Mouse (Mus musculus): ENCODE data around the gene Pak1.

The Pak1 gene

GRCm38 (mm10) chr7:97850331-97850730 is 62.0 kb downstream of the Pak1 start:
- DNase-seq, result no peak

DNA sequence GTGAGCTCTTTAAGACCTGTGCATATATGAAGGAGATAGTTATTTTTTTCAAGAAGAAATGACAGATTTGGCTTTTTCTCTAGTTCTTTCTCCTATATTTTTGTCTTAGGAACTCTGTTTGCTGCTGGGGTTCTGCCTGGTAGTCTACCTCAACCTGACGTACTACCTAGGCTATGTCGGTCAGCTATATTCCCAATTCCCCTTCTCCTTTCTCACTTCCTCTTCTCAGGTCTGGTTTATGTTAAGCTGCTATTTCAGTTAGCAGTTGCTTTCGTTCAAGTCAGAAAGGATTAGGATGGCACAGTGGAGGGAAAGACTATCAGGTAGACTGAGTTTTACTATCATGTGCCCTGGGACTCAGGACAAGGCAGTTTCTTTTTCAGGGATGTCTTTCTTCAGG is 75.2 kb downstream of the Pak1 start:
- DNase-seq, result no peak

DNA sequence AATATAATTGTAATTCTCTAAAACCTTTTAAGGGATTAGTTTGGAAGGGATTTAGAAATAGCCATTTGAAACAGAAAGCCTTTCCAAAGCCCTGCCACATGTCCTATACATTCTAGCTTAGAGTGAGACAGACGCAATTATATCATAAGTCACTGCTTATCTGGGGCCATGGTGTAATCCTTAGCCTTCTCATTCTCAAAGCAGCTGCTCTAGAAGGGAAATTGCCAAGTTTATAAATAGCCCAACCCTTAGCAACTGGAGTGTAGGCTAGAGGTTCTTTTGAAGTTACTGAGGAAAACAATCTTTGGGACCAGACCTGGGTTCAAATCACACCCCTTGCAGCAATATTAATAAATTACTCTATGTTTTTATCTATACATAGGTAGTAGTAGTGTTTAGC is 76.2 kb downstream of the Pak1 start:
- DNase-seq, result no peak

DNA sequence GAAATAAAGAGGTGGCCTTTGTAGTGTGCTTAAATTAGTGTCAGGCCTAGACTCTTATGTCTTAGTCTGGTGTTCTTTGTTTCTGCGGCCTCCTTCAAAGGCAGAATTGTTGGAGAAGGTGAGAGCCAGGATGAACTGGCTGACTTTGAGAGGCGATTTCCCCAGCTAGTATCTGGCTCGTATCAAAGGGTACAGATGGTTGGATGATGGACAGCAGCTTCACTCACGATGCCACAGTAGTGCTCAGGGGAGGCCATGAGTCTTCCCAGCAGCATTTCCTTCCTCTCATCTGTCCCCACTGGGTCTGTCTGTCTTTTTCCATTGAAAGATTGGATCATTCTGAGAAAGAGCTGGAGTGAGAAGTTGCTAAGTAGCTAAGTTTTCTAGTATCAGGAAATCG is 79.5 kb downstream of the Pak1 start:
- DNase-seq, result no peak

DNA sequence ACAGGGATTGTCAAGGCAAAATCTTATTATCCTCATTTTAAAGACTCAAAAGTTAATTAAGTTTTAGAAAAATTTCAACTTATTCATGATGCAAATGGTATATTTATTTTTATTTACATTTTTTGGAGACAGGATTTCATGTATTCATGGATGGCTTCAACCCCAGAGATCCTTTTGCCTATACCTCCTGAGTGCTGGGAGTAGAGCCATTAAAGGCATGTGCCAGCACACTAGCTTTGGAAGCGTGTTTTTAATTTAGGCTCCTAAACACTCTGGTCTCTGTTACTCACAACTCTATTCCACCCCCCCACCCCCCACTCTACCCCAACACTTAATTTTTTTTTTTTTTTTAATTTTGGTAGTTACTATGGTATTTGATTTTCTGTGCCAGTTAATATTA is 80.4 kb downstream of the Pak1 start:
- no peak for DNase-seq

DNA sequence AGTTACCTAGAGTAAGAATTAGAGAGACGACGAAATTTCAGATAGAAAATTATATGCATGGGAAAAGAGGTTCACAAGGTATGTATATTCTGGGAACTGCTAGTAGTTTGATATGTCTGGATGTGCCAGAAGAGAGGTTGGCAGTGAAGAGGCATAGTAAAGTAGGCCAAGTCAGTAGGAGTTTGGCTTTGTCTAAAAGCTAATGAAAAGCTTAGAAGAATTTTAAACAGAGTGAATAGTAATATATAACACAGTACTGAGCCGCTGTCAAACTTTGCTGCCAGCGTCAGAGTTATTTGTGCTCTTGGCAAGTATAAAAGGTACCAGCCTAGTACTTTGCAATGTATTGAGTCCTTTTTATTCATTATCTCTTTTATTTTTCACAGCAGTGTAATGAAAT is 84.1 kb downstream of the Pak1 start:
- no peak for DNase-seq

- no peak for DNase-seq
Measured at GRCm38 (mm10) chr7:97873317-97873716, 85.0 kb downstream of the Pak1 start.

DNA sequence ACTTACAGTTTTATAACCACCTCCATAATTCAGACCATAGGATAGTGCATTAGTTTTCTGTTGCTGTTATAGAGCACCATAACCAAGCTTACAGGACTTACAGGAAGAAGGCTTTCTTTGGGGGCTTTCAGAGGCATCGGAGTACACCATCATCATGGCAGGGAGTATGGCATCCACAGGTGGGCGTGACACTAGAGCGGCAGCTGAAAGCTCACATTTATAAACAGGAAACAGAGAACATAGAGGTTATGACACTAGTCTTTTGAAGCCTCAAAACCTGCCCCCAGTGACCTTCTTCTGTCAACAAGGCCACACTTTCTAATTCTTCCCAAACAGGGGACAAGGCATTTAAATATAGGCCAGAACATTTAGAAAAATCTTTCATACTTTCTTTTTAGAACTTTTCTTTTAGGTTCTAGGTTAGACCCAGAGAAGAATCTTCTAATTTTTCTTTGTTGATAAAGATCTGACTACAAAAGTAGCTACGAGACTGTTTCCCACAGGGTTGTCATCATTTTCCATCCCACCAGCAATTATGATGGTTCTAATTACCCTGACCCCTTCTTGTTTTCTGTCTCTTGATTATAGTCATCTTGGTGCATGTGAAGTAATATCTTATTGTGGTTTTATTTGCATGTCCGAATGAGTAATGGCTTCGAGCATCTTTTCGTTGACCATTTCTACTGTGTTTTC is 89.7 kb downstream of the Pak1 start:
- no peak for DNase-seq

GRCm38 (mm10) chr7:97911646-97912045 is 123.3 kb downstream of the Pak1 start:
- DNase-seq, result no peak

DNA sequence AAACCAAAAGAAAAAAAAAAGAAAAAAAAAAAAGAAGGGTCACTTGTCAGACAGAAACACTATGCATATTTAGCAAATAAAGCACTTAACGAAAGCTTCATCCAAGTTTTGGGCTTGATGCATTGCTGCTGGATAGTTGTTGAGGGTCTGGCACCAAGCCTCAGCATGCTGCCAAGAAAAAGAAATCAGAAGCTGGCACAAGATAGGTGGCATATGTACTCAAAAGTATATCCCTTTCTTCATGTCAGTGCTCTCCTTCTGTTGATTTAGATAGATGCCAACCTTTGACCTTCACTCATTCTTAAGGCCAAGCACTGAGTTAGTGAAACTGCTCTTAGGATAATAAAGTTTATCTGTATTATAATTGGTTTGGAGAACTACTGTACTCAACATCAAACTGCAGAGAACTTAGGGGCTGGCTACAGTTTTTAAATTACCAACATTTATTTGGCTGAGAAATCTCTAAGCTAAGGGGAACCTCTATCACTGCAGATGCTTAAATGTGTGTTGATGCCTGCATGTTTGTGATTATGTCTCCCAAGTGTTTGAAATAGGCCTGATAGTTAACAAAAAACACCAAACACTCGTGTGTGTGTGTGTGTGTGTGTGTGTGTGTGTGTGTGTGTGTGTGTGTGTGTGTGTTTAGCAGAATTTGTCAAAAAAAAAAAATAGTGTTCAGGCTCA is 126.6 kb downstream of the Pak1 start:
- no peak for DNase-seq

- no peak for DNase-seq
Measured at GRCm38 (mm10) chr7:97919742-97920141, 131.4 kb downstream of the Pak1 start, which contains the start of gene Gdpd4. Gdpd4 (plus strand) TSS chr7:97919955.

GRCm38 (mm10) chr7:97925819-97926218 is 137.5 kb downstream of the Pak1 start:
- no peak for DNase-seq

DNA sequence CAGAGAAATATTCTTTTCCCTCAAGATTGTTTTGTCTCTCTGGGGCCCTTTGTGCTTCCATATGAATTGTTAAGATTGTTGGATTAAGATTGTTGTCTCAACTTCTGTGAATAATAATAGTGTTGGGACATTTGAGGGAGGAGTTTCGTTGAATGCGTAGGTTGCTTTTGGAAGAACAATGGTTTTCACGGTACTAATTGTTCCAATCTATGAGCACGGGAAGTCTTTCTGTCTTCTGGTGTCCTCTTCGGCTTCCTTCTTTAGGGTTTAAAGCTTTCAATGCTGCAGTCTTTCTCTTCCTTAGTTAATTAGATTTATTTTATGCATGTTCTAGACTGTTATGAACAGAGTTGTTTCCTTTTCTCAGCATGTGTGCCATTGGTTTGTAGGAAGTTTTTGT is 138.6 kb downstream of the Pak1 start:
- no peak for DNase-seq

DNA sequence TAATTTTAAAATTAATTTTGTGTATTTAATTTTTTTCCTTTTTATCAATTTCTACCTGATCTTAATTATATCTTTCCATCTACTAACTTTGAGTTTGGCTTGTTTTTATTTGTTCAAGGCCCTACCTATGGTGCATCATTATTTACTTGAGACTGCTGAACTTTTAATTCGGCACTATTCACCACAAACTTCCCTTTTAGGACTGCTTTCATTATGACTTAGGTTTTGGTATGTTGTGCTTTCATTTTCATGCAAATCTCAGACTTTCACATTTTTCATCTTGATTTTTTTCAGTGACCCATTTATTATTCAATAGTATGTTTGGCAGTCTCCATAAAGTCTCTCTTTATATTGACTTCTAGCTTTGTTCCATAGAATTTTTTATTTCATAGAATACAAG is 156.1 kb downstream of the Pak1 start:
- no peak for DNase-seq
